Mouse (Mus musculus) limb, embryonic 14.5 days (tissue): ENCODE data around the gene Ttc3. TPM values are rescaled to one million over a fixed set of nuclear protein-coding genes. Genes with fewer than 3 reads are reported as not detected.

Experiments used
- ATAC-seq: fragments of 200-750 bp; cut with Nextera tagmentation; 2 replicates; pipeline ENCODE4 v1.8.0; 2017; ENCODE audit warnings: low read depth, moderate number of reproducible peaks, moderate TSS enrichment; ENCODE audit not compliant: low FRiP score
- DNase-seq: peaks from one replicate; pipeline ENCODE4 v3.0.0-alpha.2; 2015; ENCODE audit warnings: low spot score
- H3K27ac ChIP-seq: fragments of 300-500 bp; sonication (generic); replicated peaks from 2 replicates; pipeline ENCODE4 v1.5.1; 2014; ENCODE audit warnings: low read depth, mild to moderate bottlenecking, low read length, moderate library complexity, mixed read lengths
- H3K27me3 ChIP-seq: fragments of 300-500 bp; sonication (generic); 2 replicates; pipeline ENCODE4 v1.6.1; 2014; ENCODE audit warnings: low read length, mixed read lengths; ENCODE audit not compliant: control insufficient read depth, insufficient read depth
- H3K36me3 ChIP-seq: fragments of 300-500 bp; sonication (generic); 2 replicates; pipeline ENCODE4 v1.6.1; 2014; ENCODE audit warnings: mild to moderate bottlenecking, low read length, moderate library complexity, mixed read lengths; ENCODE audit not compliant: control insufficient read depth, insufficient read depth
- H3K4me1 ChIP-seq: fragments of 300-500 bp; sonication (generic); 2 replicates; pipeline ENCODE4 v1.6.1; 2014; ENCODE audit warnings: antibody characterized with exemption, low read length, mixed read lengths; ENCODE audit not compliant: control insufficient read depth, insufficient read depth
- H3K4me2 ChIP-seq: fragments of 300-500 bp; sonication (generic); replicated peaks from 2 replicates; pipeline ENCODE4 v1.6.1; 2014; ENCODE audit warnings: low read depth, mild to moderate bottlenecking, low read length, moderate library complexity; ENCODE audit not compliant: severe bottlenecking
- H3K4me3 ChIP-seq: fragments of 300-500 bp; sonication (generic); replicated peaks from 2 replicates; pipeline ENCODE4 v1.5.1; 2014; ENCODE audit warnings: low read length
- H3K9ac ChIP-seq: fragments of 300-500 bp; sonication (generic); 2 replicates; pipeline ENCODE4 v1.6.1; 2014; ENCODE audit warnings: mild to moderate bottlenecking, low read depth, low read length, moderate library complexity; ENCODE audit not compliant: severe bottlenecking
- H3K9me3 ChIP-seq: fragments of 300-500 bp; sonication (generic); 2 replicates; pipeline ENCODE4 v1.6.1; 2016; ENCODE audit warnings: low read length; ENCODE audit not compliant: control insufficient read depth
- POLR2A ChIP-seq: fragments of 200-500 bp; IDR thresholded peaks from 2 replicates; pipeline ENCODE4 v1.8.0; 2012; ENCODE audit warnings: inconsistent platforms, mild to moderate bottlenecking, moderate library complexity, borderline replicate concordance; ENCODE audit not compliant: insufficient read depth, insufficient read length; ENCODE audit errors: extremely low read depth
- WGBS: fragments of 180-500 bp; shearing (Covaris S2); extraction: QIAGEN DNeasy Blood & Tissue Kit; methylation state at CpG from one replicate; pipeline ENCODE4 v1.1.7; 2014; 5-methylcytosine and 5-hydroxymethylcytosine counted together
- polyA plus RNA-seq, 2 experiments: library from polyadenylated mRNA; depleted of rRNA in 1 of 2; stranded (reverse) in 1 of 2; unstranded in 1 of 2; fragments of >200 nt; fragmentation: Nextera tagmentation in 1 of 2; extraction: Ambion mirVana in 1 of 2; gene quantifications; 2 replicates each; pipeline versions ENCODE4 v1.2.1 to v1.2.3; 2012 to 2014

Gene Ttc3
- polyA plus RNA-seq (2012; rRNA removed) (113 and 123 TPM in 2 replicates), polyA plus RNA-seq (2014; fragmentation: Nextera tagmentation; extraction: Ambion mirVana) (294 and 297 TPM in 2 replicates)

GRCm38 (mm10) chr16:94370173-94370914 is at the start of gene Ttc3:
Gene Ttc3 (plus strand): TSS chr16:94370618.
- ATAC-seq (peak; percentile 87), DNase-seq (peak; percentile 98)
- H3K4me2 ChIP-seq: peak within 1 kb of the TSS; percentile 61
- H3K9me3 ChIP-seq: no peaks in the 10 kb centered on the region
- H3K36me3 ChIP-seq: no peaks in the 10 kb centered on the region
- peak within 1 kb of the TSS; percentile 88 for H3K9ac ChIP-seq
- TF ChIP-seq POLR2A: peak; percentile 91; the same call in 1 of the 2 replicates
- peak within 1 kb of the TSS; percentile 98 for H3K27ac ChIP-seq
- H3K27me3 ChIP-seq: no peaks in the 10 kb centered on the region
- peak within 1 kb of the TSS; percentile 93 for H3K4me3 ChIP-seq
- H3K4me1 ChIP-seq: peaks cover 20% of the 10 kb centered on the region
- under 1% methylated on average over 60 of the region's 79 CpGs for WGBS

DNA sequence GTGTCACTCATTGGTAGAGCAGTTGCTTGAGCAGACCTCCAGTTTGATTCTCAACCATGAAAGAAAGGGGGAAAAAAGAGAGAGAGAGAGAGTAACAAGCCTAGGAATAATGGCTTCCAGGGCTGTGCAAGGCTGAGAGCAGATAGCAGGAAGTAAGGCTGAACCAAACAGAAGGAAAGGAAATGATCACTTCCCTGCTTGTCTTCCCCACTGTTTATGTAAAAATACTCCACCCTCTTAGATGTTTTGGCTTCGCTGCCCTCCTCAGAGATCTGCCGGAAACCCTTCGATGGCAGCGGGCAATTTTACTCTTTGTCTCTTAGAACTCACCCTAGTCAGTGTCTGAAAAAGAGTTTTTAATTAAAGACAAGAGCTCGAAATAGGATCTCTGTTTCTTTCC is 46.7 kb upstream of the Ttc3 start:
- no peak for DNase-seq
- H3K4me2 ChIP-seq: no peak overlapping the region
- peaks cover 14% of the 10 kb centered on the region for H3K27me3 ChIP-seq
- ATAC-seq: no peak
- H3K4me3 ChIP-seq: no peak overlapping the region
- no peak overlapping the region for H3K27ac ChIP-seq
- WGBS: 71% methylated on average over 5 of the region's 5 CpGs
- H3K9ac ChIP-seq: no peak overlapping the region
- no peaks in the 10 kb centered on the region for H3K9me3 ChIP-seq
- peaks cover 6% of the 10 kb centered on the region for H3K4me1 ChIP-seq
- no peak for TF ChIP-seq POLR2A
- no peaks in the 10 kb centered on the region for H3K36me3 ChIP-seq

DNA sequence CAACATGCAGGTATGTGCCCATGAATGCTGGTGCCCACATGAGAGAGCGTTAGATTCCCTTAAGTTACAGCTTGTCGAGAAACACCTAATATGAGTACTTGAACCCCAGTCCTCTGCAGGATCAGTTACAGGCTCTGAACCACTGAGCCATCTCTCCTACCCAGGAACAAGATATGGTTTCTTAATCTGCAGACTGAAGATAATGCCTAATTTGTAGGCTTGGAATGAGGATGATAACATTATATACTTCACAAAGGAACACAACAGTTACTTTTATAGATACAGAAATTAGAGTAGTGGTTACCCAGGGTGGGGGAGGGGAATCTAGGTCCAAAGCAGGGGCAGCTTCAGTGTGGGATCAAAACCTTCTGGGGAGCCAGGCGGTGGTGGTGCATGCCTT is 44.4 kb upstream of the Ttc3 start:
- peaks cover 12% of the 10 kb centered on the region for H3K4me1 ChIP-seq
- H3K36me3 ChIP-seq: no peaks in the 10 kb centered on the region
- WGBS: 82% methylated on average over 3 of the region's 3 CpGs
- no peak overlapping the region for H3K27ac ChIP-seq
- no peak overlapping the region for H3K4me3 ChIP-seq
- no peak for TF ChIP-seq POLR2A
- H3K4me2 ChIP-seq: no peak overlapping the region
- ATAC-seq (no peak), DNase-seq (no peak)
- no peak overlapping the region for H3K9ac ChIP-seq
- no peaks in the 10 kb centered on the region for H3K9me3 ChIP-seq
- peaks cover 22% of the 10 kb centered on the region for H3K27me3 ChIP-seq

DNA sequence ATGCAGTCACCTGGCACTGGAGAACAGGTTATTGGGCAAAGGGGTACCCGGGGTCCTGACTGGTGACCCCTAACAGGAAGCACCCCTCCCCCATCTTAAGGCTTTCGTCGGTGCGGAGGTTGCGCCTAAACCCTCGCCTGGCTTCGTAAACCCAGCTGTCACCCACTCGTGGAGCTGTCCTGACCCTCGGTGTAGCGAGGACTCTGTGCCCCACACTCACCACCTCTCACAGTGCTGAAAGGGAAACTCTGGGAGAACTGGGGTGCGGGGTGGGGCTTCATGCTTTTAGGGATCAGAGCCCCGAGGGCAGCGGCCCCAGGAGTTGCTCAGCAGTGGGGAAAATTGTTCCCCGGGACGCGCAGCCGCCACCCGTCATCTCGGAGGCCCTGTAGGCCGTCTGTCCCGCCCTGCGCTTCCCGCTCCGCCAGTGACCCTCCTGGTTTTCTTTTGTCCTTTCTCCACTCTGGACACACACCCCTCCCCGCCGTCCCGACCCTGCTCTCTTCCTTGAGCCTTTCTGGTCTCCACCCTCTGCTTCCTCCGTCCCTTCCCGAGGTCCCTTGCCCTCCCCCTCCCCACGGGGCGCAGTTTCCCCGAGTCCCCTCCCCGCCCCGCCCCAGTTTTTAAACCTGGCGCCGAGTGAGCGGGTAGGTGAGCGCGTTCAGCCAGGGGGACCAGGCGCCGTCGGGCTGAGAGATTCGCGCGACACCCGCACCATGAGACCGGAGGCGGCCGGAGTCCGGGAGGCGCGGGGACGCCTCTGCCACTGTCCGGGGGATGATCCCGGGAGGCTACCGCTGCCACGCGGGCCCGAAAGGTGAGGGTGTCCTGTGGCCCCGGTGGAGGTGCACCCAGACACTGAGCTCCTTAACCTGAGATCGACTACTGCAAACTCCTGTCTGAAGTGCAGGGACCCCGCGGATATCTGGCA is 42.4 kb upstream of the Ttc3 start, which contains the start of gene Ripply3:
Gene Ripply3 (plus strand): TSS at position 640 of the 931 bp plus-strand sequence.
- ATAC-seq (no peak), DNase-seq (no peak)
- H3K27me3 ChIP-seq: peaks cover 22% of the 10 kb centered on the region
- peak within 1 kb of the TSS; percentile 51 for H3K4me3 ChIP-seq
- WGBS: 2% methylated on average over 60 of the region's 63 CpGs
- H3K9ac ChIP-seq: peak within 1 kb of the TSS; percentile 49
- peak within 1 kb of the TSS; percentile 81 for H3K4me2 ChIP-seq
- no peak for TF ChIP-seq POLR2A
- H3K9me3 ChIP-seq: no peaks in the 10 kb centered on the region
- no peaks in the 10 kb centered on the region for H3K36me3 ChIP-seq
- H3K4me1 ChIP-seq: peaks cover 12% of the 10 kb centered on the region
- H3K27ac ChIP-seq: no peak within 1 kb of the TSS
